Mouse (Mus musculus) limb, embryonic 11.5 days (tissue): ENCODE data around the gene Akap1. TPM values are rescaled to one million over a fixed set of nuclear protein-coding genes. Genes with fewer than 3 reads are reported as not detected.
A peak's percentile ranks its signal among the peaks of the same experiment; 100 is the strongest.

ENCODE experiments used
- ATAC-seq: fragments of 200-750 bp; cut with Nextera tagmentation; 2 replicates; pipeline ENCODE4 v1.8.0; 2017; ENCODE audit warnings: low read depth; ENCODE audit not compliant: insufficient number of reproducible peaks, low FRiP score, low TSS enrichment
- DNase-seq: peaks from one replicate; pipeline ENCODE4 v3.0.0-alpha.2; 2015; ENCODE audit warnings: low spot score
- H3K27ac ChIP-seq: fragments of 300-500 bp; sonication (generic); replicated peaks from 2 replicates; pipeline ENCODE4 v1.5.1; 2014; ENCODE audit warnings: low read depth, mild to moderate bottlenecking, low read length
- H3K27me3 ChIP-seq: fragments of 300-500 bp; sonication (generic); 2 replicates; pipeline ENCODE4 v1.6.1; 2014; ENCODE audit warnings: mild to moderate bottlenecking, low read length, mixed read lengths; ENCODE audit not compliant: control insufficient read depth, insufficient read depth
- H3K36me3 ChIP-seq: fragments of 300-500 bp; sonication (generic); 2 replicates; pipeline ENCODE4 v1.6.1; 2014; ENCODE audit warnings: mild to moderate bottlenecking, low read length, moderate library complexity, mixed read lengths; ENCODE audit not compliant: control insufficient read depth, insufficient read depth
- H3K4me1 ChIP-seq: fragments of 300-500 bp; sonication (generic); 2 replicates; pipeline ENCODE4 v1.6.1; 2014; ENCODE audit warnings: low read length, mixed read lengths; ENCODE audit not compliant: control insufficient read depth, insufficient read depth
- H3K4me2 ChIP-seq: fragments of 300-500 bp; sonication (generic); 2 replicates; pipeline ENCODE4 v1.6.1; 2014; ENCODE audit warnings: low read depth, mild to moderate bottlenecking, moderate library complexity; ENCODE audit not compliant: severe bottlenecking
- H3K4me3 ChIP-seq: fragments of 300-500 bp; sonication (generic); 2 replicates; pipeline ENCODE4 v1.5.1; 2014; ENCODE audit warnings: low read depth, low read length
- H3K9ac ChIP-seq: fragments of 300-500 bp; sonication (generic); 2 replicates; pipeline ENCODE4 v1.6.1; 2014; ENCODE audit warnings: mild to moderate bottlenecking, low read length
- H3K9me3 ChIP-seq: fragments of 300-500 bp; sonication (generic); 2 replicates; pipeline ENCODE4 v1.6.1; 2016; ENCODE audit warnings: low read length; ENCODE audit not compliant: control insufficient read depth
- WGBS: fragments of 180-500 bp; shearing (Covaris S2); extraction: QIAGEN DNeasy Blood & Tissue Kit; methylation state at CpG from one replicate; pipeline ENCODE4 v1.1.7; 2014; 5-methylcytosine and 5-hydroxymethylcytosine counted together
- polyA plus RNA-seq: library from polyadenylated mRNA; unstranded; fragments of >200 nt; fragmentation: Nextera tagmentation; extraction: Ambion mirVana; gene quantifications from 2 replicates; pipeline ENCODE4 v1.2.1, GENCODE M21; 2014

The Akap1 gene
- polyA plus RNA-seq, 1 experiment from 2014 or later, result 9.8 TPM

DNA sequence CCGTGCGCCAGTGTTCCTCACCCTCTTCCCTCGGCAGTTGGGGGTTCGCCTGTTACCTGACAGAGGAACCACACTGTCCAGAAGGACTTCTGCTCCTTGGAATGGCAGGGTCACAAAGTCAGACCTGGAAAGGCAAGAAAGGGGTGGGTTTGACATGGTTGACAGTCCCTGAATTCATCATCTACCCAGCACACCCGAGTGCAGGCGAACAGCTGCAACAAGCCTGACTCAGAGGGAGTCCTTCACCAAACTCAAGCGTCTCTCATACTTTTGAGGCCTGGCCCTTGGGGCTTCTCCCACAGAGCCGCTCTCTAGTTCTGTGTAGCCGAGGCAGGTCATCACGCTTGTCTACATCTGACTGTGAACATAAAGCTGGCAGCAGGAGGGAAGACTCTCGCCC lies 29.8 kb downstream of the Akap1 start:
- no peak overlapping the region for H3K27ac ChIP-seq
- no peak overlapping the region for H3K9ac ChIP-seq
- H3K4me1 ChIP-seq, result no peaks in the 10 kb centered on the region
- H3K27me3 ChIP-seq, result no peaks in the 10 kb centered on the region
- ATAC-seq (no peak), DNase-seq (no peak)
- H3K9me3 ChIP-seq, result no peaks in the 10 kb centered on the region
- 96% methylated on average over 11 of the region's 11 CpGs for WGBS
- no peak overlapping the region for H3K4me2 ChIP-seq
- peaks cover 7% of the 10 kb centered on the region for H3K36me3 ChIP-seq
- H3K4me3 ChIP-seq, result no peak overlapping the region

DNA sequence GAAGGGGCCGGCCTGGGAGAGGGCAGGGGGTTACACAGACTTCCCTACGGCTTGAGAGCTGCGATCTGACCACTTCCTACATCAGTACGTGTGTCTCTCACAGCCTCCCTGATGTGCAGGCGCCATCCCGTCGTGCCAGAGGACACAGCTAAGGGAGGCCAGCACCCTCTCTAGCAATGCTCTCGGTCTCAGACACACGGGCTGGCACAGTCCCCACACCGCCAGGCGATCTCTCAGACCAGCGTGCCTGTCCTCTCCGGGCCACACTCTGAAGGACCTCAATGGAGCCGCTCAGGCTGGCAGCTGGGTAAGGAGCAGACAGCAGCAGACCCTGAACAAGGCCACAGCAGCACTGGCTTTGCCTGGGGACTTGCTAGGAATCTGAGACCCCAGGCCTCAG lies 30.3 kb downstream of the Akap1 start:
- 89% methylated on average over 14 of the region's 14 CpGs for WGBS
- no peak for DNase-seq
- Histone ChIP-seq H3K9ac (no peak overlapping the region), H3K27ac (no peak overlapping the region), H3K4me3 (no peak overlapping the region), H3K27me3 (no peaks in the 10 kb centered on the region), H3K4me2 (no peak overlapping the region), H3K4me1 (no peaks in the 10 kb centered on the region), H3K9me3 (no peaks in the 10 kb centered on the region), H3K36me3 (peaks cover 7% of the 10 kb centered on the region)
- ATAC-seq, result no peak

- Histone ChIP-seq H3K9ac (no peak overlapping the region; the same call in 1 of the 2 replicates), H3K4me1 (no peaks in the 10 kb centered on the region), H3K27me3 (no peaks in the 10 kb centered on the region), H3K4me3 (no peak overlapping the region), H3K9me3 (no peaks in the 10 kb centered on the region), H3K36me3 (peaks cover 7% of the 10 kb centered on the region), H3K27ac (no peak overlapping the region), H3K4me2 (no peak overlapping the region)
- 81% methylated on average over 4 of the region's 4 CpGs for WGBS
- no peak for ATAC-seq
- DNase-seq, result no peak
Measured at GRCm38 (mm10) chr11:88833099-88833498, 31.3 kb downstream of the Akap1 start.

GRCm38 (mm10) chr11:88830257-88830804 lies 34.1 kb downstream of the Akap1 start:
- H3K36me3 ChIP-seq, result peaks cover 7% of the 10 kb centered on the region

GRCm38 (mm10) chr11:88828528-88828927 lies 35.9 kb downstream of the Akap1 start:
- Histone ChIP-seq H3K9me3 (no peaks in the 10 kb centered on the region), H3K4me1 (no peaks in the 10 kb centered on the region), H3K4me2 (no peak overlapping the region), H3K36me3 (0 out of 2 replicates have a peak, but pooled peaks cover 2% of the 10 kb centered on the region), H3K4me3 (no peak overlapping the region), H3K27ac (no peak overlapping the region), H3K9ac (no peak overlapping the region), H3K27me3 (no peaks in the 10 kb centered on the region)
- ATAC-seq (no peak), DNase-seq (no peak)

More at GRCm38 (mm10) chr11:88830257-88830804, 34.1 kb downstream of the Akap1 start:
- H3K27me3 ChIP-seq, result no peaks in the 10 kb centered on the region
- H3K9me3 ChIP-seq, result no peaks in the 10 kb centered on the region
- no peak overlapping the region for H3K4me3 ChIP-seq
- 89% methylated on average over 2 of the region's 2 CpGs for WGBS
- H3K4me2 ChIP-seq, result no peak overlapping the region
- DNase-seq, result peak; percentile 56
- ATAC-seq, result no peak
- H3K4me1 ChIP-seq, result no peaks in the 10 kb centered on the region
- H3K9ac ChIP-seq, result no peak overlapping the region
- no peak overlapping the region for H3K27ac ChIP-seq

DNA sequence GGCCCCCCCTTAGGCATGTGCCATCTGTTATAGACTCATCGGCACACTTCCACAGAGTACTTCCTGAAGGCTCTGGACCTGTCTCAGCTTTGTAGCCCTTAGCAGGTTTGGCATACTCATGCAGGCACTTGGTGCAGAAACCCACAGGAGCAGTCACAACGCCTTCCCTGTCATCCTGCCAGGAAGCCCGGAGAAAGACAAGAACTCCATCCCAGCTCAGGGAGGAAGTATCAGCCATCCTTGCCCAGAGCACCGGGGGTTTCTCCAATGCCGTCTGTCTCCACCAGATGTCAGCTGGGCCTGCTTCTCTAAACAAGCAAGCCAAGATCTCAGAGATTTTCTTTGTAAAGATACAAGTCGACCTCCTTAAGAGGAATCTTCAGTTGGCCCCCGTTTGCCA lies 38.5 kb downstream of the Akap1 start:
- H3K4me1 ChIP-seq, result peaks cover 8% of the 10 kb centered on the region; the same call in 1 of the 2 replicates
- no peak for ATAC-seq
- no peak overlapping the region for H3K4me2 ChIP-seq
- no peaks in the 10 kb centered on the region for H3K9me3 ChIP-seq
- H3K4me3 ChIP-seq, result no peak overlapping the region
- WGBS, result 57% methylated on average over 7 of the region's 7 CpGs
- DNase-seq, result no peak
- peaks cover 7% of the 10 kb centered on the region; the same call in 1 of the 2 replicates for H3K27me3 ChIP-seq
- H3K36me3 ChIP-seq, result no peaks in the 10 kb centered on the region
- no peak overlapping the region for H3K27ac ChIP-seq
- no peak overlapping the region for H3K9ac ChIP-seq

DNA sequence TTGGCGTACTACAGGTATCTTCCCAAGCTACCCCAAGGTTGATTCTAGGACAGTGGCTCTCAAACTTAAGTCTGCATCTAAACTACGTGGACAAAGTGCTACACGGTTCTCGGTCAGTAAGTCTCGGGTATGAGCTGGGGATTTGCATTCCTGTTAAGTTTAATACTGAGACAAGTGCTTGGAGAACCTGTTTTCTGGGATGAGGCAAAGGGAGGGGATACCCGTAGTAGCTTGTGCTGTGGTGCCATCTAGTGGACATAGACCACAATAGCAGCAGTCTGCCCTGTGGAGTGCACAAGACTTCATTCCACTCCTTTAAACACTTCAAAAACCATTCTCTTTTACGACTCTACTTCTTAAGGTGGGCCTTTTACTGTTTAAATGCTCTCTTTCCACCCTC lies 41.4 kb downstream of the Akap1 start:
- peak; percentile 85 for DNase-seq
- peak overlapping the region; percentile 34; the same call in 1 of the 2 replicates for H3K4me2 ChIP-seq
- WGBS, result 1% methylated on average over 7 of the region's 7 CpGs
- H3K9ac ChIP-seq, result no peak overlapping the region
- H3K27ac ChIP-seq, result no peak overlapping the region
- ATAC-seq, result 0 out of 2 replicates have a peak, but pooled peaks have one; percentile 45
- H3K27me3 ChIP-seq, result peaks cover 7% of the 10 kb centered on the region; the same call in 1 of the 2 replicates
- peaks cover 11% of the 10 kb centered on the region; the same call in 1 of the 2 replicates for H3K4me1 ChIP-seq
- H3K36me3 ChIP-seq, result no peaks in the 10 kb centered on the region
- H3K9me3 ChIP-seq, result no peaks in the 10 kb centered on the region
- no peak overlapping the region for H3K4me3 ChIP-seq

DNA sequence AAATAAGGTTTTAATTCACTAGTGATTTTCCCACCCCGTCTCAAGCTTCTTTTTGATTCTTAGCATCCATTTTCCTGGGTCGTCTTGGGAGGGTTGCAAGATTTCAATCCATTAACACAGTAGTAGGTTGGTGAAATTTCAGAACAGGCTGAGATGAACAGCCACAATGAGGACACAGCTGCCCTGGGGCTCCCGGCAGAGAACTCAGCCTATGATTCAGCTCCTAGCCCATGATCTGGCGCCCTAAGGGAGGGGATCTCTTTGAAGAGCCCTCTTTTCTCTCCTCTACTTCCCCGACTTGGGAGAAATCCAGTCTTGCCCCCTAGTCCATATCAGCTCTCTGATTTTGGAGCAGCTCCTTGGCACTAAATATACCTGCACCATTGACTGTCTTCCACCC lies 41.9 kb downstream of the Akap1 start:
- H3K4me2 ChIP-seq, result peak overlapping the region; percentile 34; the same call in 1 of the 2 replicates
- no peak overlapping the region for H3K27ac ChIP-seq
- ATAC-seq (no peak), DNase-seq (no peak)
- H3K9ac ChIP-seq, result no peak overlapping the region
- no peak overlapping the region for H3K4me3 ChIP-seq
- no peaks in the 10 kb centered on the region for H3K9me3 ChIP-seq
- peaks cover 7% of the 10 kb centered on the region; the same call in 1 of the 2 replicates for H3K27me3 ChIP-seq
- peaks cover 11% of the 10 kb centered on the region; the same call in 1 of the 2 replicates for H3K4me1 ChIP-seq
- 20% methylated on average over 5 of the region's 5 CpGs for WGBS
- H3K36me3 ChIP-seq, result no peaks in the 10 kb centered on the region
